Mouse (Mus musculus) cerebellum, adult 2 months (tissue): ENCODE measurements around the gene Lgals2. TPM values are rescaled to one million over a fixed set of nuclear protein-coding genes. Genes with fewer than 3 reads are reported as not detected.
A peak's percentile ranks its signal among the peaks of the same experiment; 100 is the strongest.

Experiments used
- DNase-seq, 2 experiments: peaks; one replicate each; pipeline ENCODE4 v3.0.0; 2021
- H3K27ac ChIP-seq: fragments of 200-500 bp; 2 replicates; pipeline ENCODE4 v1.5.1; 2012; ENCODE audit warnings: low read length, control low read depth, inconsistent platforms; ENCODE audit not compliant: insufficient read depth
- H3K27me3 ChIP-seq: fragments of 200-500 bp; 2 replicates; pipeline ENCODE4 v1.6.1; 2012; ENCODE audit warnings: inconsistent platforms, mild to moderate bottlenecking, low read length, moderate library complexity; ENCODE audit not compliant: control insufficient read depth, insufficient read depth
- H3K4me1 ChIP-seq: fragments of 200-500 bp; 2 replicates; pipeline ENCODE4 v1.6.1; 2011; ENCODE audit warnings: low read length; ENCODE audit not compliant: control insufficient read depth, insufficient read depth
- H3K4me3 ChIP-seq: fragments of 200-500 bp; replicated peaks from 2 replicates; pipeline ENCODE3; 2011; ENCODE audit warnings: mild to moderate bottlenecking, low read depth, low read length, control low read depth; ENCODE audit not compliant: insufficient read depth
- CTCF ChIP-seq: fragments of 200-500 bp; IDR thresholded peaks from 2 replicates; pipeline ENCODE4 v1.5.1; 2011; ENCODE audit warnings: low read depth, mild to moderate bottlenecking, control low read depth, low read length, moderate library complexity, borderline replicate concordance; ENCODE audit not compliant: insufficient read depth
- POLR2A ChIP-seq: fragments of 200-500 bp; IDR thresholded peaks from 2 replicates; pipeline ENCODE4 v1.6.1; 2011; ENCODE audit warnings: low read length, control low read depth, borderline replicate concordance; ENCODE audit not compliant: insufficient read depth
- WGBS: fragments of 180-500 bp; shearing (Covaris S2); methylation state at CpG from one replicate; pipeline ENCODE4 v1.1.7; 2018; 5-methylcytosine and 5-hydroxymethylcytosine counted together
- polyA plus RNA-seq: library from polyadenylated mRNA; depleted of rRNA; stranded (reverse); fragments of >200 nt; gene quantifications from 2 replicates; pipeline ENCODE4 v1.2.3, GENCODE M21; 2012; rRNA removed

Gene Lgals2
- polyA plus RNA-seq = 0.87 and 1.2 TPM in 2 replicates

DNA sequence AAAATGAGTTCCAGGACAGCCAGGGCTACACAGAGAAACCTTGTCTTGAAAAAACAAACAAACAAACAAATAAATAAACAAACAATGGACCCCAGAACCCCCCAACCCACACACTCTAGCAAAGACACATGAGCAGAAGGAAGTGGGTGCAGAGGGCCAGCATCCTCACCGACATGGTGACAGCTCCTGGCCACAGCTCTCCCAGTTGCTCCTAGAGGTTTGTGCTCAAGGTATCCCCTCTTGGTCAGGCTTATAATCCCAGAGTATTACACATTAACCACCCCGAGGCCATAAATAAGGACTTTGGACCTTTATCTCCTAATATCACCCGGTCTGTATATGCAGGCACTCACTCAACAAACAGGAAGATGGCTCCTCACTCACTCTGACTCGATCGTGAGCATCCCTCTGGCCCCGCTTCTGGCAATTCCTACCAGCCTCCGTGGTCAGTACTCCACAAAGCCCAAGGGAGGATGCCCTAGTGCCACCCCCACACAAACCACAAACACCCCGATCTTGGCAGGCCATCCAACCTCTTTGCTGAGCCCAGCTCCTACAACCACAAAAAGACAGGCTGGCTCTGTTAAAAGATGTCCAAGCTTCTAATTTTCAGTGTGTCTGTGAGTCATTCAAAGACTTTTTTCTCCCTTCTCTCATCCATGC, at the start of gene Lgals2:
Lgals2 (minus strand) TSS at position 227 of the 663 bp plus-strand sequence.
- peaks cover 19% of the 10 kb centered on the region for H3K4me1 ChIP-seq
- no peak within 1 kb of the TSS for H3K4me3 ChIP-seq
- no peak for DNase-seq
- no peak within 1 kb of the TSS for H3K27ac ChIP-seq
- no peaks in the 10 kb centered on the region for H3K27me3 ChIP-seq
- 68% methylated on average over 8 of the region's 8 CpGs for WGBS
- no peak for TF ChIP-seq POLR2A
- TF ChIP-seq CTCF = no peak

DNA sequence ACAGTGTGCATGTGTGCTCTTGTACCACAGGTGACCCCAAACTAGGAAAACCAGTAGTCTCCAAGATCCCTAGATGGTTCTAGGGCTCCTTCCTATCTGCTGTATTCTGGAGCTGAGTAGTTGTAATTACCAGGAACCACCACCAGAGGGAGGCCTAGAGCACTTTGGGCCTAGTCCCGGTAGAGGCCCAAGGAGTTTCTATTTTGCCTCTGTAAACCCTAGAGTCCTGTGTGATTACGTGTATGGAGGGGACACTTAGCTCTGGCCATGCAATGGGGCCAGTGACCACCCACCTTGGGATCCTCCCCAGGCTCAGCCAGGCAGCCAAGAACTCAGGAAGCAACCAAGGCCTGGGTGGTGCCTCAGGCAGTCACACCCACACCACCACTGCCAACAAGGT, 47.9 kb upstream of the Lgals2 start:
- H3K4me3 ChIP-seq = no peak overlapping the region
- no peak overlapping the region for H3K27ac ChIP-seq
- TF ChIP-seq POLR2A (no peak), CTCF (peak; percentile 83)
- no peaks in the 10 kb centered on the region; the same call in 1 of the 2 replicates for H3K4me1 ChIP-seq
- 3% methylated on average over 2 of the region's 2 CpGs for WGBS
- no peaks in the 10 kb centered on the region for H3K27me3 ChIP-seq
- peak; percentile 76 to 82 for DNase-seq

DNA sequence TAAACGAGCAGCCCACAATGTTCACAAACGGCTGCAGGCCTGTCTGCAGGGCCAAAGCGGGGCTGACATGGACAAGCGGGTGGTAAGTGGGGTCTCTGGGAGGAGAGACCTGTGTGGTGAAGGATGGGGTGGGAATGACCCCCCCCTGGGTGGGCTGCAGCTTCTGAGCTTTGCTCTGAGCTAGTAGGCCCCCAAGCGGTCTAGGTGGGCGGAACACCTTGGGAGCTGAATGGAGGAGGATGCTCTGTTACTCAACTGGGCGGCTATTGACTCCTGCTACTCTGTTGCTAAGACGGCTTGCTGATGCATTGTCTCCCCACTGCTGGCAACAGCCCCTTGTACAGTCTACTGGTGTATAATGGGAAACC, 46.1 kb upstream of the Lgals2 start:
- no peak for DNase-seq
- H3K27ac ChIP-seq = no peak overlapping the region
- WGBS = 80% methylated on average over 8 of the region's 8 CpGs
- no peaks in the 10 kb centered on the region; the same call in none of the 2 replicates for H3K4me1 ChIP-seq
- TF ChIP-seq CTCF (no peak), POLR2A (no peak)
- no peaks in the 10 kb centered on the region for H3K27me3 ChIP-seq
- H3K4me3 ChIP-seq = no peak overlapping the region

- TF ChIP-seq CTCF = no peak
- TF ChIP-seq POLR2A = no peak
- no peaks in the 10 kb centered on the region; the same call in none of the 2 replicates for H3K4me1 ChIP-seq
- no peak overlapping the region for H3K27ac ChIP-seq
- no peaks in the 10 kb centered on the region for H3K27me3 ChIP-seq
- H3K4me3 ChIP-seq = no peak overlapping the region
- 69% methylated on average over 18 of the region's 18 CpGs for WGBS
- no peak for DNase-seq
Measured at GRCm38 (mm10) chr15:78900585-78901421, 45.5 kb upstream of the Lgals2 start.

DNA sequence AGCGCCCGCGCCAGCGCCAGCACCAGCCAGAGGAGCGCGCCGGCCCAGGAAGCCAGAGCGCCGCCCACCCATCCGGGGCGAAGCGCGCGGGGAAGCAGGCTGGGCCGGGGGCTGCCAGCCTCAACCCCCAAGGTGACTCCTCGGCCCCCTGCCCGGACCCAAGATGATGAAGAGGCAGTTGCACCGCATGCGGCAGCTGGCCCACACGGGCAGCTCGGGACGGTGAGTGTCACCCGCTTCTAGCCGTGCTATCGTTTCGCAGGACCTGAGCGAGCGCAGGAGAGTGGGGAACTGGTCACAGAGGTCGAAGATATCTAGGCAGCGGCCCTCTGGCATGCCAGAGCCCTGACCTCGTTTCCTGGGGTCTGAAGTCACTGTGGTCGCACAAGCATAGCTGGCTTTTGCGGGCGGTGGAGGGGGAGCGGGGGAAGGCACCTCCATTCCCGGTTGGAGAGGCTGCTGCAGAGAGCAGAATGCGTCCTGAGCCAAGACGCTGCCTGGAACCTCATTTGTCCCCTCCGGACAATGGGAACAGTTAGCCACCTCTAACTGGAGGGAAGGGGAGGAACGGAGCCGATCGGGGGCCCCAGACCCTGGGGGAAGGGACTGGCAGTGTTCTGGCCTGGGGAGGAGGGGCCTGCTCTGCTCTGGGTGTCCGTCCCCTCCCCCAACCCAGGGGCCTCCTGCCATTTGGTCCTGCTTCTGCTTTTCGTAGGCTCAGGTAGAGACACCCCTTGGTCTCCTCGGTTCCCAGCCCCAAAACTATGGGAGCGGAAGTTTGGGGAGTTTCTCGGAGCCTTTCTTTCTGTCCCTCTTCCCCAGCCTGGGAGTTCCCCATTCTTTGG, 44.6 kb upstream of the Lgals2 start, which contains the start of gene Sh3bp1:
Sh3bp1 (plus strand) TSS at position 29 of the 845 bp plus-strand sequence.
- peak within 1 kb of the TSS; percentile 69 for H3K4me3 ChIP-seq
- 6% methylated on average over 47 of the region's 47 CpGs for WGBS
- H3K27ac ChIP-seq = no peak within 1 kb of the TSS
- DNase-seq = peak; percentile 46 to 61
- H3K4me1 ChIP-seq = no peaks in the 10 kb centered on the region; the same call in none of the 2 replicates
- TF ChIP-seq POLR2A = no peak
- no peak for TF ChIP-seq CTCF
- H3K27me3 ChIP-seq = no peaks in the 10 kb centered on the region

GRCm38 (mm10) chr15:78899409-78899739, 44.0 kb upstream of the Lgals2 start, which contains the start of gene Gm49510:
Gm49510 (plus strand) TSS chr15:78899667.
- 12% methylated on average over 19 of the region's 20 CpGs for WGBS
- Histone ChIP-seq H3K27me3 (no peaks in the 10 kb centered on the region), H3K4me3 (peak within 1 kb of the TSS; percentile 69), H3K4me1 (no peaks in the 10 kb centered on the region; the same call in none of the 2 replicates), H3K27ac (no peak within 1 kb of the TSS)
- no peak for DNase-seq
- no peak for TF ChIP-seq POLR2A
- TF ChIP-seq CTCF = no peak

DNA sequence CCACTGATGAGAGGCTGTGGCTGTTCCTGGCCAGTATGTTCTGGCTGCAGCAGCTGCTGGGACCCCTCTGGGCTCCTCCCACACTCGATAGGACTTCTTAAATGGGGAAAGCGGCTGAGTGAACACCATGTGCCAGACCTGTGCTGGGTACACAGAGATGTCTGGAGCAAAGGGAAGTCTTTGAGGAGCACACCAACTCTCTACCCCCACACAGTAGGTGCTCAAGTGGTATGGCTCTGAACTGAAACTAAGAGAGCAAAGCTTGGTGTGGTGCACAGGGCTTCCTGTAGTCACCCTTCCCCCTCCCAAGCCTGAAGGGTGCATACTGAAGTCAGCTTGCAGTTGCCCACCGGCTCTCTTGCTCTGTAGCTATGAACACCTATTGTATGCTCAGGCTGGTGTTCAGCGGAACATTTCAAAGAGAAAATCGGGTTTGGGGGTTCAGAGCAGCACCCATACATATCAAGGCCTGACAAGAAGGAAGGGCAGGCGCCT, 43.2 kb upstream of the Lgals2 start:
- Histone ChIP-seq H3K27me3 (no peaks in the 10 kb centered on the region), H3K27ac (no peak overlapping the region), H3K4me1 (no peaks in the 10 kb centered on the region; the same call in none of the 2 replicates), H3K4me3 (no peak overlapping the region)
- WGBS = 77% methylated on average over 6 of the region's 6 CpGs
- TF ChIP-seq CTCF (no peak), POLR2A (no peak)
- no peak for DNase-seq

- TF ChIP-seq POLR2A = no peak
- TF ChIP-seq CTCF = no peak
- Histone ChIP-seq H3K4me3 (no peak overlapping the region), H3K27ac (no peak overlapping the region), H3K4me1 (no peaks in the 10 kb centered on the region; the same call in 1 of the 2 replicates), H3K27me3 (no peaks in the 10 kb centered on the region)
- DNase-seq = no peak
- WGBS = 94% methylated on average over 4 of the region's 4 CpGs
Measured at GRCm38 (mm10) chr15:78897488-78897887, 42.2 kb upstream of the Lgals2 start.
